8 mouse cellular contexts compared by ENCODE assay signal in the genomic region with DNA sequence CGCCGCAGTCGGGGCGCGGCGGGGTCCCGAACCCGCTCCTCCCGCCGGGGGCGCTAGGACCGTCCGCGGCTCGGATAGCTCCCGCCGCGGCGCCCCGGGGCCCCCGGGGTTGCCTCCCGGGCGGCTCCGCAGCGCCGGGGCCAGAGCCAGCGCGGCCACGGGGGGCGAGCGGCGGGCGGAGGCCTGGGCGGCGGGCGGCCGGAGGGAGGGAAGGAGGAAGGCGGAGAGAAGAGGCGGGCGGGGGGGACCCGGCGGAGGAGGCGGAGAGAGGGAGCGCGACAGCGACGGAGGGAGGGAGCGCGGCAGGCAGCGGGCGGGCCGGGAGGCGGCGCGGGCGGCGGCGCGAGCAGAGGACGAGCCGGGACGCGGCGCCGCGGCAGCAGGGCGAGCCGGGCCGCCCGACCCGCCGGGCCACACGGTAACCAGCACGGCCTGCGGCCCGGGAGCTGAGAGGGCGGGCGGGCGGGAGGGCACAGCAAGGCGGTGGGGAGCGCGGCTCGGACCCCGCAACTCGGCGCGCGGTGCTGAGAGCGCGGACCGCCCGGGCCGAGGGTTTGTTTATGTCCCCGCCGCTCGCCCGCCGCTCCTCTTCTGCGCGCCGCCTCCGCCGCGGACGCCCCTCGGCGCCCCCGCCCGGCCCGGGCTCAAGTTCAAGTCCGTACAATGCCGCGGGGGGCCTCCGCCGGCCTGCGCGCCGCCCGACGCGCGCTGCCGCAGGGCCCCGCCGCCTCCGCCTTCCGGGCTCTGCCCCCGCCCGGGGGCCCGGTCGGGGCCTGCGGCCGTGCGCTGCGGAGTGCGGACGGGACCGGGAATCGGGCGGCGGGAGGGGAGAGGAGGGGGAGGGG. TPM values are rescaled to one million over a fixed set of nuclear protein-coding genes. Genes with fewer than 3 reads are reported as not detected.
A peak's percentile ranks its signal among the peaks of the same experiment; 100 is the strongest.
DNase-seq lines count a peak whose midpoint lies in the region; ATAC-seq and TF ChIP-seq lines count a peak whose summit lies in the region.

No protein-coding gene starts in this region.

- no peaks in the 10 kb centered on the region for H3K36me3 ChIP-seq in embryonic facial prominence, embryonic 14.5 days (ENCODE audit: control insufficient read depth, insufficient read depth, low read length)
- H3K36me3 ChIP-seq in heart, embryonic 16.5 days (ENCODE audit: control insufficient read depth, insufficient read depth) = no peaks in the 10 kb centered on the region
- H3K36me3 ChIP-seq in lung, postnatal 0 days (ENCODE audit: insufficient read depth, low read length) = no peaks in the 10 kb centered on the region

- H3K4me2 ChIP-seq in embryonic facial prominence, embryonic 14.5 days (ENCODE audit: low read depth, low read length) = peak overlapping the region; percentile 90
- peak overlapping the region; percentile 82 for H3K4me2 ChIP-seq in heart, embryonic 16.5 days (ENCODE audit: low read depth, low read length)
- H3K4me2 ChIP-seq in lung, postnatal 0 days (replicated peaks; ENCODE audit: low read depth, low read length) = peak overlapping the region; percentile 88

- no peak for TF ChIP-seq CTCF in lung, postnatal 0 days (IDR thresholded peaks at IDR 0.05)

- peak; percentile 21 to 25 for DNase-seq in CD8-positive naive resting alpha-beta T cell, adult 2 months (ENCODE audit: low read depth in 2 of 2, low spot score in 2 of 2)
- peak; percentile 88 for DNase-seq in adrenal gland, postnatal 25 days
- DNase-seq in embryonic facial prominence, embryonic 14.5 days (ENCODE audit: low spot score) = peak; percentile 86
- peak; percentile 90 for DNase-seq in kidney, postnatal 14 days
- DNase-seq in lung, postnatal 0 days (ENCODE audit: low spot score) = peak; percentile 83
- DNase-seq in retina, postnatal 1 day = peak; percentile 79
- peak; percentile 67 for DNase-seq in yolk sac, embryonic 10.5 days (ENCODE audit: low spot score)

- peak overlapping the region; percentile 96 for H3K27ac ChIP-seq in embryonic facial prominence, embryonic 14.5 days (replicated peaks; ENCODE audit: low read depth, low read length)
- peak overlapping the region; percentile 97 for H3K27ac ChIP-seq in heart, embryonic 16.5 days (ENCODE audit: low read length)
- peak overlapping the region; percentile 87 for H3K27ac ChIP-seq in lung, postnatal 0 days (ENCODE audit: low read length)

- H3K27me3 ChIP-seq in embryonic facial prominence, embryonic 14.5 days (replicated peaks; ENCODE audit: control insufficient read depth, insufficient read depth, low read length) = no peaks in the 10 kb centered on the region
- no peaks in the 10 kb centered on the region for H3K27me3 ChIP-seq in heart, embryonic 16.5 days (ENCODE audit: control insufficient read depth, insufficient read depth, low read length)
- H3K27me3 ChIP-seq in lung, postnatal 0 days (replicated peaks; ENCODE audit: insufficient read depth, low read length) = no peaks in the 10 kb centered on the region

- ATAC-seq in embryonic facial prominence, embryonic 14.5 days (ENCODE audit: low read depth) = peak; percentile 35
- ATAC-seq in heart, embryonic 16.5 days (replicated peaks; ENCODE audit: extremely low read depth, insufficient read depth, low FRiP score) = peak; percentile 66
- ATAC-seq in lung, postnatal 0 days = peak; percentile 68

- H3K9ac ChIP-seq in embryonic facial prominence, embryonic 14.5 days (ENCODE audit: low read depth, low read length) = peak overlapping the region; percentile 96
- H3K9ac ChIP-seq in heart, embryonic 16.5 days (ENCODE audit: low read length) = peak overlapping the region; percentile 93
- H3K9ac ChIP-seq in lung, postnatal 0 days (replicated peaks; ENCODE audit: low read depth) = peak overlapping the region; percentile 64

- H3K4me1 ChIP-seq in embryonic facial prominence, embryonic 14.5 days (ENCODE audit: control insufficient read depth, insufficient read depth, low read length) = peaks cover 34% of the 10 kb centered on the region
- H3K4me1 ChIP-seq in heart, embryonic 16.5 days (ENCODE audit: control insufficient read depth, insufficient read depth, low read length) = peaks cover 40% of the 10 kb centered on the region
- H3K4me1 ChIP-seq in lung, postnatal 0 days (ENCODE audit: insufficient read depth, low read depth, low read length) = peaks cover 27% of the 10 kb centered on the region

- WGBS in embryonic facial prominence, embryonic 14.5 days = 0% methylated on average over 10 of the region's 141 CpGs
- WGBS in heart, embryonic 16.5 days = under 1% methylated on average over 85 of the region's 141 CpGs
- WGBS in lung, postnatal 0 days = 0% methylated on average over 16 of the region's 141 CpGs

- no peaks in the 10 kb centered on the region for H3K9me3 ChIP-seq in embryonic facial prominence, embryonic 14.5 days (ENCODE audit: control insufficient read depth, low read length)
- no peaks in the 10 kb centered on the region for H3K9me3 ChIP-seq in heart, embryonic 16.5 days (replicated peaks; ENCODE audit: control insufficient read depth, low read length)
- H3K9me3 ChIP-seq in lung, postnatal 0 days (ENCODE audit: low read length) = no peaks in the 10 kb centered on the region

- H3K4me3 ChIP-seq in embryonic facial prominence, embryonic 14.5 days (ENCODE audit: low read depth, low read length) = peak overlapping the region; percentile 82
- H3K4me3 ChIP-seq in heart, embryonic 16.5 days (ENCODE audit: low read length) = peak overlapping the region; percentile 88
- peak overlapping the region; percentile 94 for H3K4me3 ChIP-seq in lung, postnatal 0 days (ENCODE audit: low read depth, low read length)

- no peak for TF ChIP-seq EP300 in lung, postnatal 0 days (IDR thresholded peaks at IDR 0.05)

RNA-seq across cellular contexts. Expression of a gene that starts 1.1 kb away (rescaled TPM):
- total RNA-seq in adrenal gland, postnatal 25 days (2021) = 62.9 and 86.0 TPM in 2 replicates
- 64.9 and 65.2 TPM in 2 replicates for polyA plus RNA-seq in embryonic facial prominence, embryonic 14.5 days (2014; fragmentation: Nextera tagmentation; extraction: Ambion mirVana)
- polyA plus RNA-seq in heart, embryonic 16.5 days (2015; fragmentation: Nextera tagmentation; extraction: Ambion mirVana) = 55.1 and 82.6 TPM in 2 replicates
- 60.3 and 74.8 TPM in 2 replicates for polyA plus RNA-seq in lung, postnatal 0 days (2015; fragmentation: Nextera tagmentation; extraction: Ambion mirVana)

Comparison
In these comparisons a context has a peak if more than half of its experiments do, and no peak if none do; other contexts are left out.
1. Peak in every context shown above with its lines: DNase-seq, ATAC-seq, H3K4me3 ChIP-seq and H3K27ac ChIP-seq.
2. DNase-seq: peak in every context shown above with its lines; median percentile 90 in kidney, postnatal 14 days; 88 in adrenal gland, postnatal 25 days; 86 in embryonic facial prominence, embryonic 14.5 days; 83 in lung, postnatal 0 days; 79 in retina, postnatal 1 day; 67 in yolk sac, embryonic 10.5 days; 23 in CD8-positive naive resting alpha-beta T cell, adult 2 months.